Mouse (Mus musculus) heart, postnatal 4 days (tissue): ENCODE measurements around the gene Egf. TPM values are rescaled to one million over a fixed set of nuclear protein-coding genes. Genes with fewer than 3 reads are reported as not detected.

ENCODE experiments used
- DNase-seq: peaks from one replicate; pipeline ENCODE4 v3.0.0; 2021
- total RNA-seq, 2 experiments: library from RNA; stranded (reverse); gene quantifications; 2 replicates each; pipeline ENCODE4 v1.2.3; 2021

Egf gene
- total RNA-seq, 2 experiments from 2014 or later, result 2.3 to 2.5 TPM

DNA sequence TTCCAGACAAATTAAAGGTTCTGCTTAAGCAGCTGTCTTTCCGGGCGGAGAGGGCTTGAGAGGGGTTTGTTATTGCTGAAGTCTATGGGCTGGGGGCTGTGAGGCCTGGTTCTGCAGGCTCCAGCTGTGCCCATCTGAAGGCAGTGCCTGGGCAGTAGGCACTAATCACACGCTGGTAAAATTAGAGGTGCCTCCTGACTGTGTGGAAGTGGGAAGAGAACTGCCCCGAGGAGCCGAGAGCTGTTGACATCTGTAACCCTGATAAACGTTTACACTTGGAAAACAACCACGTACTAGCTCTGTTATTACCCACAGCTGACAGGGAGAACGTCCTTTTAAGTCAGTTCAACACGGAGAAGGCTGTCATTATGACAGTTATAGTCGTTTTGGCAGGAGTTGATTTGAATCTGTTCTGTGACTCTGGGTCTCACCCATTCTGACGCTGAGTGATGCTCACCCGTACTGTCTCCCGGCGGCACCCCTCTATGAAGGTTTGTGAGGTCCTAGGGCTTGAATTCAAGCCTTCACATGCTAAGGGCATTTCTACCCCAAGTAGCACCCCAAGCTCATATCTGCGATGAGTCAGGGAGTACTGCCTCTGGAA lies 40.5 kb downstream of the Egf start:
- DNase-seq, result peak; percentile 10

- peak; percentile 59 for DNase-seq
Measured at GRCm38 (mm10) chr3:129708157-129708556, 47.0 kb downstream of the Egf start.

- no peak for DNase-seq
Measured at GRCm38 (mm10) chr3:129698882-129699281, 56.2 kb downstream of the Egf start.

DNA sequence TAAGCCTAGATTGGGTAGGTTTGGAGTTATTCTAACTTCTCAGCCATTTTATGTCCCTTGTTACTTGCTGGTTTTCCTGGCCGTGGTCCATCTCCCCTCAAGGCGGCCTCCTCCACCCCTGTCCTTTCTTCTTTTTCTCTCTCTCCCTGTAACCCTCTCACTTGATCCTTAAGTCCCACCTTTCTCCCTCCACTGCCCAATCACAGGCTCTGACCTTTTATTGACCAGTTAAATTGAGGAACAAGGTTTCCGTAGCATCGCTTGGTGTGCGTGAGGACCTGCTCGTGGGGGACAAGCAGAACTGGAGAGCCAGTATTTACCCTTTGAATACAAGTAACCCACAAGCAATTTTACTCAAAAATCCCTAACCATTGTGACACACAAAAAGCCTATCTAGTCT lies 56.8 kb downstream of the Egf start:
- no peak for DNase-seq

- no peak for DNase-seq
Measured at GRCm38 (mm10) chr3:129697691-129698090, 57.4 kb downstream of the Egf start.

- no peak for DNase-seq
Measured at GRCm38 (mm10) chr3:129695943-129696342, 59.2 kb downstream of the Egf start.

DNA sequence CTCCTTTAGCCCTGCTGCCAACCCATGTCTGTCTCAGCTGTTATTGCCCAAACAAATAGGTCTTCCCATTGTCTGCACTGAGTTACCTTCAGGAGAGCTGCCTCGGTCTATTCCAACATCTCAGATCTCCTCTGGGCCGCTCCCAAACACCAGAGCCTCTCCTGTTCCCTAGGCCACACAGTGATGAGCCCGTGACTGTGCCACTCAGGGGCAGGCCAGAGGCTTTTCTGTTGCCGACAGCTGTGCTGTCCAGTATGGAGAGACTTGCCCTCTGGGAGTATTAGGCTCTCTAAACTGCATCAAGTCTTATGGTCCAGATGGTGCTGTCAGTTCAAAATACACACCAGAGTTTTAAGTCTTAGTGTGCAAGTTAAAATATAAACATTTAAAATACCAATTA lies 61.5 kb downstream of the Egf start:
- no peak for DNase-seq

DNA sequence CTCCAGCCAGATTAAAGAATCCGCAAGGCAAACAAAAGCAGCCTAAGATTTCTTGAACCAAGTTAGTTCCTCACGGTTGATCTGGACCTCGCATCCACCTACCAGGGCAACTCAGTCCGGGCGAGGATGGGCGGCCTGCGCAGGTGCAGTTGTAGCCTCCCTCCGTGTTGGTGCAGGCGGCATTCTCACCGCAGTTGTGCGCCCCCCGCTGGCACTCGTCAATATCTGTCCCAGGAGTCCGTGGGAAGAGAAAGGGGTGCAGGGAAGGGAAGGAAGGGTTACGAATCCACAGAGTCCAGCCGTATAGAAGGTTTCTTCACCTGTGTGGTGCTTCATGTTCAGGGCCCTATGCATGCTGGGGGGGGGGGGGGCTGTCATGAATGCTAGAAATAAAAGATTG lies 62.3 kb downstream of the Egf start:
- DNase-seq, result no peak

- no peak for DNase-seq
Measured at GRCm38 (mm10) chr3:129687429-129687828, 67.7 kb downstream of the Egf start.

DNA sequence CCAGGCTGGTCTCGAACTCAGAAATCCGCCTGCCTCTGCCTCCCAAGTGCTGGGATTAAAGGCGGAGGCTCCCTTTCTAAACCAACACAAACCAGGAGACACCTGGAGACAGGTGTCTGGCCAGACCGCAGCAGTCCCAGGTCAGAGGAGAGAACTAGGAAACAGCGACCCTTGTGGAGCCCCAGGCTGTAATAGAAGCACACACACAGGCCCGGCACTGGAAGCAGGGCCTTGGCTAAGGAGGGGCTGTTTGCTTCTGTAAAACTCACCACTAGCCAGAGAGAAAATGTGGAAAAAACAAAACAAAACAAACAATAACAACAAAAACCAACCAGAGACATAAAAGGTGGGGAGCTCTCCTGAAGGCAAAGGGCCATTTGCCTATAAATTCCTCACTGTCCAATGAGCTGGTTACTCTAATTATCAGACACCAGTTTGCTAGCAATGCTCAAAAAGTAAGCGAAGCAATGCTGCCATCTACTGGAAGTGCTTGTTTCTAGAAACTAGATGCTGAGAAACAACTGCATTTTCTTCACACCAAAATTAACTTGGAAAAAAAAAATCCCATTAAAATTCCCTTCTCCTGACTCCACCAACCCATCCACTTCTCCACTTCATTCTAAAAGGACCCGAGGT lies 68.3 kb downstream of the Egf start:
- peak; percentile 76 for DNase-seq

GRCm38 (mm10) chr3:129686196-129686595 lies 68.9 kb downstream of the Egf start:
- DNase-seq, result no peak

GRCm38 (mm10) chr3:129683060-129683679 lies 71.9 kb downstream of the Egf start:
- peak; percentile 33 for DNase-seq

GRCm38 (mm10) chr3:129682389-129682788 lies 72.7 kb downstream of the Egf start:
- DNase-seq, result peak; percentile 23

GRCm38 (mm10) chr3:129681841-129682240 lies 73.3 kb downstream of the Egf start:
- no peak for DNase-seq

- peak; percentile 23 for DNase-seq
Measured at GRCm38 (mm10) chr3:129680258-129680657, 74.9 kb downstream of the Egf start.

- no peak for DNase-seq
Measured at GRCm38 (mm10) chr3:129675923-129676322, 79.2 kb downstream of the Egf start.

- DNase-seq, result no peak
Measured at GRCm38 (mm10) chr3:129663906-129664305, 91.2 kb downstream of the Egf start.

GRCm38 (mm10) chr3:129658776-129659175 lies 96.3 kb downstream of the Egf start:
- no peak for DNase-seq

DNA sequence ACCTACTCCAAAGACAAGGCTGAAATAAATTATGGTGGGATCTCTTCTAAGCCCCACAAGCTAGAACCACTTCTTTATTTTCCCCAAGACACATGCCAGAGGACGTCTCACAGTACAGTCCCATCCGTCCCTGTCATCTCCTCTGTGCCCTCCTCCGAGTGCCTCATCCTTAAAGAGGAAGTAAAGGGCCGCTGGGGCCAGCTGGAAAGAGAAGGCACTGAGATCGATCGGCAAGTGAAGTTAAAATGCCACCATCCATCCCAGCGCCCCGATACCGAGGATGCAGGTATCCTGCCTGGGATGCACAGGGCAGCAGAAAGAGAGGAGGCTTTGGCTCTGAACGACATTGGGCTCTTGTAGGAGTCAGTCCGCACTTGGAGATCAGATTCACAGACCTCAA lies 97.3 kb downstream of the Egf start:
- no peak for DNase-seq

- no peak for DNase-seq
Measured at GRCm38 (mm10) chr3:129657222-129657621, 97.9 kb downstream of the Egf start.

DNA sequence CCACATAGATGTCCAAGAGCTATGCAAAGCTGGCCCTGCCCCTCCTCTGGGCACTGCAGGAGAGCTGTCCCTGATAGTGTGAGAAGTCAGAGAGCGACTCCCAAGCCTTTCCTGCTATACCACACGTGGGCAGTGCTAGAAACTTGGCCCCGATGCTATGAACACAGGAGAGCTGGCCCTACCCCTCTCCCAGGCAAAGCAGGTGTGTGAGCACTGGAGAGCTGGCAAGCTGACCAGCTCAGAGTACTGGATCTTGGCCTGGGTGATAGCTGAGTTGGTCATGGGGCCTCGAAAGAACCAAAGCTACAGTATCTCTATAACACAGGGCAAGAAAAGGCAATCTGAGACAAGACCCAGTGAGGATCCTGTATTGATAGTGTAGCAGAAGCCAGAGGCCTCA lies 98.6 kb downstream of the Egf start:
- DNase-seq, result no peak

DNA sequence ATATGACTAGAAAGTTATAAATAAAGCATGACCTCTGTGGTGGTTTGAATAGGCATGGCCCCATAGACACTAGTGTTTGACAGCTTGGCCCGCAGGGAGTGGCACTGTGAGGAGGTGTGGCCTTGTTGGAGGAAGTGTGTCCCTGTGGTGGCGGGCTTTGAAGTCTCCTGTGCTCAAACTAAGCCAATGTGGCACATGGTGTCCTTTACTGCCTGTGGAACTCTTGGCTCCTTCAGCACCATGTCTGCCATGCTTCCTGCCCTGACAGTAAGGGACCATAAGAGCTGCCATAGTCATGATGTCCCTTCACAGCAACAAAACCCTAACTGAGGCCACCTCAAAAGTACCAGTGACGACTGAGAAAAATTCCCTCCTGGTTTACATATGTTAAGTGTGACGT lies 102.6 kb downstream of the Egf start:
- no peak for DNase-seq

- no peak for DNase-seq
Measured at GRCm38 (mm10) chr3:129651765-129652164, 103.4 kb downstream of the Egf start.

- DNase-seq, result no peak
Measured at GRCm38 (mm10) chr3:129650931-129651330, 104.2 kb downstream of the Egf start.
